Mouse (Mus musculus) C2C12 (cell line): ENCODE measurements around the gene Prr13.

Experiments used
- CTCF ChIP-seq: IDR thresholded peaks from one replicate; pipeline ENCODE4 v1.5.1; 2011; ENCODE audit not compliant: control insufficient read depth, insufficient read depth, insufficient read length
- MYOD1 ChIP-seq: IDR thresholded peaks from one replicate; pipeline ENCODE4 v1.6.1; 2011; ENCODE audit warnings: low read depth; ENCODE audit not compliant: control insufficient read depth, insufficient read length
- USF1 ChIP-seq: IDR thresholded peaks from one replicate; pipeline ENCODE4 v1.6.1; 2011; ENCODE audit warnings: low read depth, mild to moderate bottlenecking, control low read depth, moderate library complexity

GRCm38 (mm10) chr15:102460409-102460808, 1.6 kb downstream of the Prr13 start:
- TF ChIP-seq CTCF (no peak), MYOD1 (no peak), USF1 (no peak)
